Mouse (Mus musculus): ENCODE measurements around the gene Fcrla. TPM values are rescaled to one million over a fixed set of nuclear protein-coding genes. Genes with fewer than 3 reads are reported as not detected.

Fcrla gene
- 1 to 10 TPM; 2.5 to 3.7 TPM for total RNA-seq (2023)

DNA sequence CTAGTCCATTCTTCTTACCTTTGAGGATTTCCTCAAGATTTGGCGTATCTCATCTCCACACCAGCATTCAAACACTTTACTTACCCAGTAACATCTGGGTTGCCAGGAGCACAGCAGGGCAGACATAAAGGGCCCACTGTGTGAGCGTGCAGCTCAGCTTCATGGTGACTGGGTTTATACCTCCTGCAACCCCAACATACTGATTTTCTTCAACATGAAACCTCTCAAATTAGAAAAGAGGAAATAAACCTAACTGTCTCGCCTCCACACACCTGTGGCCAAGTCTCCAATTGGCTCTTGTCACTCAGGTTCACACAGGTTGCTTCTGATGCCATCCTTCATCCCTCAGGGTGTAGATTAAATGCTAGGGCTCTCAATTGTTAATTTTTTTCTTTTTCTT is at the start of gene Fcrla:
Fcrla (minus strand) TSS at position 206 of the 400 bp plus-strand sequence.

DNA sequence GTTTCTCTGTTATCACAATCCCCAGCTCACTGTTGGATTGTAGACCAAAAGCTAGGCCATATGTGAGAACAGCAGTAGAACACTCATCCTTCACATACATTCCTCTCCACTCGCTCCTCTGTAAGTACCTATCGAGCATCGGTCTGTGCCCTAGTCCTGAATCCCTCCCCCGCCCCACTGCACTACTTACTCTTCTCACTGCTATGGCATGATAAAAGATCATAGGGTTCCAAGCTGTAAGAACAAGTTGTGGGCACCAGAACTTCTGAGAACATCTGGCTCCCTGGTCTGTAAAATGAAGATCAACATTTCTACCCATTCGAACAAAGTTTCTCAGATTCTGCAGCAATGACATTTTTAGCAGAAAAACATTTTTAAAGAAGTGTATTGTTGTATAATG is 49.1 kb upstream of the Fcrla start, which contains the start of gene Fcgr2b:
Fcgr2b (minus strand) TSS at position 101 of the 400 bp plus-strand sequence.

DNA sequence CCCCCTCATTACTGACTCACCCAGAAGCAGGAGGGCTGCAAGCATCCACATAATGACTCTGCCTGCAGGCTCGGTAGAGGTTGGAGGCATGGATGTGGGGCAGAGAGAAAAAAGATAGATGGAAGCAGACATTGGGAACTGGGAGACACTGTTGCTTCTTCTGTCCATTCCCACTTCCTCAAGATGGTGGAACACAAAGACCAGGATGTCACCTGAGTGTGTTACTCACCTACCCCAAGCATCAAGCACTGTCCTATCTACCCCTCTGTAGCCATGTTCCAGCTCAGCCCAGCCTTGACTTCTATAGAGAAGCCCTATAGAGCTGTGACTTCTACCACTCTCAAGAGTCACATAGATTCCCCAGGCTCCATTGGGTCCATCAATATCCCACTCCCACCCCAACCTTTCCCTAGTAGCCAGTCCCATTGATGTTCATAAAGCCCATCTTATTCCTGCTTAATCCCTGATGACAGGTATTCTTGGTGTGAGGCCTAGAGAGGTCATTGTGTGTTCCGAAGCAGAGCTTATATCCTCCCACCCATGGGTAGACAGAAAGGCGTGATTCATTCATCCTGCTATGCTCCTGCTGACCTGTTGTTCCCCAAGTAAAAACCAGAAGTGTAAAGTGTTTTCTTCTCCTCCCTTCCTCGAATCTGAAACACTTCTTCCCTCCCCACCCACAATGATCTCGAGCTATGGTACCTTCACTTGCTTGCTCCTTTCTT is 14.3 kb downstream of the Fcrla start, which contains the start of gene Fcrlb:
Fcrlb (minus strand) TSS at position 51 of the 725 bp plus-strand sequence.

DNA sequence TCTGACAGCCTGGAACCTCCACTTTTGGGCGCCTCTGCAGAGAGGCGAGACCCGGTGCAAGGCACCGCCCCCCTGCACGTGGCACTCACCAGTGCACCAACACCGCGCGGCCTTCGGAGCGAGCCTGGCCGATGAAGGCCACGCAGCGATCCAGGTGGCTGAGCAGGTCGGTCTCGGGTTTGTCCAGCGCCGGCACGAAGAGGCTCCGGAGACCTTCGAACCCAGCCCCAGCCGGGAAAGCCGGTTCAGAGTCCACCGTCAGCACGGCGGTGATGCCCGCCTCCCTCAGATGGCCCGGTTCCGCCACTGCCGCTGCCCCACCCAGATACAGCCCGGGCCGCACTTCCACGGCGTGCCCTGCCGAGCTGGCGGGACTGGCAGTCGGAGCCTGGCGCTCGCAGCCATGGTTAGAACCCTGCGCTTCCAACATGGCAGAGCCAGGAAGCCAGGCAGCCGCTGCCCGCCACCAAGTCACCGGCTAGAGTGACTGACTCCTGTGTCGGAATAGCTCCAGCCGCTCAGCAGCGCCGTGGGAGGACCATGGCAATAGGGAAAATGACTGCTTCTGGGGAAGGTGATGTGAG is 42.3 kb downstream of the Fcrla start, which contains the start of the genes Gm26620 and Dusp12:
Gm26620 (plus strand) TSS at position 88 of the 584 bp plus-strand sequence.
Dusp12 (minus strand) TSS at position 563 of the 584 bp plus-strand sequence.

DNA sequence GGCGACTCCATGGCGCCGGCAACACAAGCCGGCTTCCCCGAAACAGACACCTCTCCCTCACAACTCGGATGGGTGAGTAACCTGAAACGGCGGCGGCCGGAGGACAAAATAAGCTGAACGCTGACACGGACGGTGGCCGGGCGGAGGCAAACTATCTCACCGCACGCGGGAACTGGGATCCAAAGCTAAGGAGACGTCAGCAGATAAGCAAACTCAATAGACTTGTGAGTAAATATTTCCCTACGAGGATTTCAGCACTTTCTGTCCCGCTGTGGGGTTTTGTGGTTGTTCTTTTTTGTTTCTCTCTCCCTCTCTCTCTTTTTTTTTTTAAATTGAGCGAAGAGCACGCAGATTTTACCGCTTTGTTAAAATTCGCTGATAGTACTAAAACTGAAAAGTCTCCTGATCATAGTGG is 59.7 kb downstream of the Fcrla start, which contains the start of gene Atf6:
Atf6 (minus strand) TSS at position 81 of the 415 bp plus-strand sequence.

Other genes starting within 250 kb of the Fcrla start
- gene Atf6, start 59.8 kb downstream of the Fcrla start, total RNA-seq (2023): 10 to 100 TPM; 20.0 to 23.1 TPM
- gene Gm26620, start 42.5 kb downstream of the Fcrla start, total RNA-seq (2023): not detected
- 1 to 10 TPM; 4.4 to 8.2 TPM for gene Dusp12, start 42.0 kb downstream of the Fcrla start, total RNA-seq (2023)
- gene Fcrlb, start 14.6 kb downstream of the Fcrla start, total RNA-seq (2023): not detected
- gene Fcgr2b, start 49.0 kb upstream of the Fcrla start, total RNA-seq (2023): 100 to 1,000 TPM in 1 of 2 experiments, 10 to 100 TPM in 1; 92.8 to 105 TPM
- gene Fcgr4, start 91.3 kb upstream of the Fcrla start, total RNA-seq (2023): 10 to 100 TPM; 69.2 to 69.8 TPM
- 100 to 1,000 TPM; 397 to 420 TPM for gene Fcgr3, start 137.4 kb upstream of the Fcrla start, total RNA-seq (2023)
- gene Cfap126, start 186.3 kb upstream of the Fcrla start, total RNA-seq (2023): under 1 TPM in 1 of 2 experiments, not detected in 1; 0.48 TPM
- 10 to 100 TPM; 90.5 to 99.9 TPM for gene Sdhc, start 223.0 kb upstream of the Fcrla start, total RNA-seq (2023)
- gene Mpz, start 223.1 kb upstream of the Fcrla start, total RNA-seq (2023): not detected